Mouse (Mus musculus): ENCODE measurements around the gene Kifc3.

Gene Kifc3

GRCm38 (mm10) chr8:95128750-95129260 lies 73.8 kb downstream of the Kifc3 start:
- no peak for DNase-seq

- DNase-seq: no peak
Observed at GRCm38 (mm10) chr8:95127658-95128057, 75.0 kb downstream of the Kifc3 start.

- DNase-seq: no peak
Observed at GRCm38 (mm10) chr8:95126497-95126896, 76.1 kb downstream of the Kifc3 start.

GRCm38 (mm10) chr8:95123455-95123854 lies 79.2 kb downstream of the Kifc3 start:
- no peak for DNase-seq

GRCm38 (mm10) chr8:95113750-95114149 lies 88.9 kb downstream of the Kifc3 start:
- no peak for DNase-seq

- no peak for DNase-seq
Observed at GRCm38 (mm10) chr8:95113108-95113507, 89.5 kb downstream of the Kifc3 start.

- no peak for DNase-seq
Observed at GRCm38 (mm10) chr8:95112594-95112993, 90.0 kb downstream of the Kifc3 start.

GRCm38 (mm10) chr8:95107306-95107705 lies 95.3 kb downstream of the Kifc3 start:
- DNase-seq: no peak

GRCm38 (mm10) chr8:95101972-95102371 lies 100.6 kb downstream of the Kifc3 start:
- no peak for DNase-seq

GRCm38 (mm10) chr8:95099009-95099408 lies 103.6 kb downstream of the Kifc3 start:
- peak; percentile 68 to 80 for DNase-seq

GRCm38 (mm10) chr8:95093574-95093973 lies 109.0 kb downstream of the Kifc3 start:
- DNase-seq: no peak

- no peak for DNase-seq
Observed at GRCm38 (mm10) chr8:95085432-95086141, 117.0 kb downstream of the Kifc3 start.

GRCm38 (mm10) chr8:95084744-95085431 lies 117.7 kb downstream of the Kifc3 start:
- no peak for DNase-seq

- DNase-seq: no peak
Observed at GRCm38 (mm10) chr8:95084261-95084660, 118.4 kb downstream of the Kifc3 start.

GRCm38 (mm10) chr8:95081650-95082049 lies 121.0 kb downstream of the Kifc3 start:
- no peak for DNase-seq

- peak; percentile 98 to 99 for DNase-seq
Observed at GRCm38 (mm10) chr8:95080381-95081341, 122.0 kb downstream of the Kifc3 start, which contains the start of gene Katnb1. Gene Katnb1, plus strand, starts transcription at chr8:95081186.

- no peak for DNase-seq
Observed at GRCm38 (mm10) chr8:95079305-95079704, 123.3 kb downstream of the Kifc3 start.

- DNase-seq: no peak
Observed at GRCm38 (mm10) chr8:95078055-95078454, 124.6 kb downstream of the Kifc3 start.

- no peak for DNase-seq
Observed at GRCm38 (mm10) chr8:95076151-95076550, 126.5 kb downstream of the Kifc3 start.

GRCm38 (mm10) chr8:95075504-95075903 lies 127.1 kb downstream of the Kifc3 start:
- DNase-seq: no peak

- peak in 1 of 2 experiments; percentile 62 for DNase-seq
Observed at GRCm38 (mm10) chr8:95067582-95067981, 135.0 kb downstream of the Kifc3 start.

GRCm38 (mm10) chr8:95064531-95064930 lies 138.1 kb downstream of the Kifc3 start:
- DNase-seq: no peak
